Mouse (Mus musculus) hindbrain, embryonic 10.5 days (tissue): ENCODE data around the gene Gtdc1. TPM values are rescaled to one million over a fixed set of nuclear protein-coding genes. Genes with fewer than 3 reads are reported as not detected.

Source experiments
- DNase-seq: peaks from one replicate; pipeline ENCODE4 v3.0.0-alpha.2; 2017; ENCODE audit warnings: low spot score
- H3K27ac ChIP-seq: fragments of 300-500 bp; sonication (generic); 2 replicates; pipeline ENCODE4 v1.5.1; 2016; ENCODE audit warnings: mild to moderate bottlenecking, moderate library complexity
- H3K27me3 ChIP-seq: fragments of 300-500 bp; sonication (generic); 2 replicates; pipeline ENCODE4 v1.6.1; 2016; ENCODE audit warnings: mild to moderate bottlenecking; ENCODE audit not compliant: poor library complexity, insufficient read depth, severe bottlenecking
- H3K36me3 ChIP-seq: fragments of 300-500 bp; sonication (generic); 2 replicates; pipeline ENCODE4 v1.6.1; 2016; ENCODE audit warnings: mild to moderate bottlenecking, moderate library complexity
- H3K4me1 ChIP-seq: fragments of 300-500 bp; sonication (generic); replicated peaks from 2 replicates; pipeline ENCODE4 v1.6.1; 2016; ENCODE audit warnings: mild to moderate bottlenecking
- H3K4me3 ChIP-seq: fragments of 300-500 bp; sonication (generic); 2 replicates; pipeline ENCODE4 v1.5.1; 2016; ENCODE audit warnings: mild to moderate bottlenecking, moderate library complexity
- H3K9me3 ChIP-seq: fragments of 300-500 bp; sonication (generic); 2 replicates; pipeline ENCODE4 v1.6.1; 2016; ENCODE audit warnings: mild to moderate bottlenecking, moderate library complexity
- WGBS: fragments of 180-500 bp; shearing (Covaris S2); methylation state at CpG from one replicate; pipeline ENCODE4 v1.1.7; 2016; 5-methylcytosine and 5-hydroxymethylcytosine counted together
- polyA plus RNA-seq: library from polyadenylated mRNA; unstranded; fragments of >200 nt; fragmentation: Nextera tagmentation; extraction: Ambion mirVana; gene quantifications from 2 replicates; pipeline ENCODE4 v1.2.1, GENCODE M21; 2016

Gene Gtdc1
- polyA plus RNA-seq, 1 experiment from 2014 or later: 13.0 TPM

- Histone ChIP-seq H3K4me1 (peaks cover under 1% of the 10 kb centered on the region; the same call in 1 of the 2 replicates), H3K36me3 (no peaks in the 10 kb centered on the region), H3K27ac (no peak overlapping the region), H3K4me3 (no peak overlapping the region), H3K9me3 (no peaks in the 10 kb centered on the region), H3K27me3 (no peaks in the 10 kb centered on the region)
- 84% methylated on average over 3 of the region's 3 CpGs for WGBS
- DNase-seq: no peak
These were observed 7.0 kb downstream of the Gtdc1 start for GRCm38 (mm10) chr2:44920471-44920870.

GRCm38 (mm10) chr2:44919326-44919725, 8.1 kb downstream of the Gtdc1 start:
- DNase-seq: no peak
- no peak overlapping the region for H3K27ac ChIP-seq
- no peaks in the 10 kb centered on the region for H3K27me3 ChIP-seq
- no peaks in the 10 kb centered on the region for H3K4me1 ChIP-seq
- WGBS: 85% methylated on average over 1 of the region's 1 CpGs
- no peak overlapping the region for H3K4me3 ChIP-seq
- no peaks in the 10 kb centered on the region for H3K36me3 ChIP-seq
- H3K9me3 ChIP-seq: no peaks in the 10 kb centered on the region

GRCm38 (mm10) chr2:44918737-44919136, 8.7 kb downstream of the Gtdc1 start:
- no peak overlapping the region for H3K27ac ChIP-seq
- no peak for DNase-seq
- H3K36me3 ChIP-seq: no peaks in the 10 kb centered on the region
- H3K4me1 ChIP-seq: no peaks in the 10 kb centered on the region
- H3K27me3 ChIP-seq: no peaks in the 10 kb centered on the region
- no peaks in the 10 kb centered on the region for H3K9me3 ChIP-seq
- 95% methylated on average over 2 of the region's 2 CpGs for WGBS
- no peak overlapping the region for H3K4me3 ChIP-seq

- no peaks in the 10 kb centered on the region for H3K27me3 ChIP-seq
- H3K4me1 ChIP-seq: no peaks in the 10 kb centered on the region
- H3K36me3 ChIP-seq: no peaks in the 10 kb centered on the region
- DNase-seq: no peak
- no peaks in the 10 kb centered on the region for H3K9me3 ChIP-seq
- H3K4me3 ChIP-seq: no peak overlapping the region
- H3K27ac ChIP-seq: no peak overlapping the region
These were observed 11.2 kb downstream of the Gtdc1 start for GRCm38 (mm10) chr2:44916286-44916685.

GRCm38 (mm10) chr2:44897801-44898200, 29.7 kb downstream of the Gtdc1 start:
- 100% methylated on average over 1 of the region's 1 CpGs for WGBS
- Histone ChIP-seq H3K27ac (no peak overlapping the region), H3K27me3 (no peaks in the 10 kb centered on the region), H3K9me3 (no peaks in the 10 kb centered on the region), H3K4me3 (no peak overlapping the region), H3K4me1 (no peaks in the 10 kb centered on the region), H3K36me3 (no peaks in the 10 kb centered on the region)
- no peak for DNase-seq

GRCm38 (mm10) chr2:44873718-44874117, 53.7 kb downstream of the Gtdc1 start:
- no peaks in the 10 kb centered on the region for H3K36me3 ChIP-seq
- 89% methylated on average over 2 of the region's 2 CpGs for WGBS
- DNase-seq: no peak
- H3K9me3 ChIP-seq: no peaks in the 10 kb centered on the region
- H3K27ac ChIP-seq: no peak overlapping the region
- no peaks in the 10 kb centered on the region for H3K4me1 ChIP-seq
- H3K27me3 ChIP-seq: no peaks in the 10 kb centered on the region
- no peak overlapping the region for H3K4me3 ChIP-seq

GRCm38 (mm10) chr2:44864726-44865125, 62.7 kb downstream of the Gtdc1 start:
- H3K4me3 ChIP-seq: no peak overlapping the region
- no peaks in the 10 kb centered on the region for H3K4me1 ChIP-seq
- H3K27ac ChIP-seq: no peak overlapping the region
- no peak for DNase-seq
- H3K36me3 ChIP-seq: no peaks in the 10 kb centered on the region
- no peaks in the 10 kb centered on the region for H3K27me3 ChIP-seq
- H3K9me3 ChIP-seq: no peaks in the 10 kb centered on the region

- WGBS: 76% methylated on average over 2 of the region's 2 CpGs
- DNase-seq: no peak
- no peaks in the 10 kb centered on the region for H3K27me3 ChIP-seq
These were observed 73.0 kb downstream of the Gtdc1 start for GRCm38 (mm10) chr2:44854475-44854874.

GRCm38 (mm10) chr2:44849666-44850065, 77.8 kb downstream of the Gtdc1 start:
- Histone ChIP-seq H3K36me3 (peaks cover 6% of the 10 kb centered on the region; the same call in 1 of the 2 replicates), H3K27me3 (no peaks in the 10 kb centered on the region), H3K27ac (no peak overlapping the region), H3K4me3 (no peak overlapping the region), H3K9me3 (peaks cover 12% of the 10 kb centered on the region; the same call in 1 of the 2 replicates), H3K4me1 (no peaks in the 10 kb centered on the region)
- DNase-seq: no peak

More at GRCm38 (mm10) chr2:44854475-44854874, 73.0 kb downstream of the Gtdc1 start:
- Histone ChIP-seq H3K4me1 (no peaks in the 10 kb centered on the region), H3K4me3 (no peak overlapping the region), H3K9me3 (peaks cover 12% of the 10 kb centered on the region; the same call in 1 of the 2 replicates), H3K27ac (no peak overlapping the region), H3K36me3 (peaks cover 6% of the 10 kb centered on the region; the same call in 1 of the 2 replicates)

- no peak for DNase-seq
- Histone ChIP-seq H3K27ac (no peak overlapping the region), H3K36me3 (peaks cover 6% of the 10 kb centered on the region; the same call in 1 of the 2 replicates), H3K4me3 (no peak overlapping the region), H3K4me1 (no peaks in the 10 kb centered on the region), H3K9me3 (peaks cover 12% of the 10 kb centered on the region; the same call in 1 of the 2 replicates), H3K27me3 (no peaks in the 10 kb centered on the region)
- 88% methylated on average over 1 of the region's 1 CpGs for WGBS
These were observed 79.3 kb downstream of the Gtdc1 start for GRCm38 (mm10) chr2:44848156-44848555.

- Histone ChIP-seq H3K9me3 (no peaks in the 10 kb centered on the region), H3K27ac (no peak overlapping the region), H3K4me1 (no peaks in the 10 kb centered on the region), H3K36me3 (no peaks in the 10 kb centered on the region), H3K27me3 (no peaks in the 10 kb centered on the region), H3K4me3 (no peak overlapping the region)
- DNase-seq: no peak
- WGBS: 92% methylated on average over 4 of the region's 4 CpGs
These were observed 82.0 kb downstream of the Gtdc1 start for GRCm38 (mm10) chr2:44845424-44845823.

- H3K9me3 ChIP-seq: no peaks in the 10 kb centered on the region
- no peak overlapping the region for H3K27ac ChIP-seq
- H3K4me1 ChIP-seq: no peaks in the 10 kb centered on the region
- WGBS: 81% methylated on average over 2 of the region's 2 CpGs
- H3K27me3 ChIP-seq: no peaks in the 10 kb centered on the region
- H3K4me3 ChIP-seq: no peak overlapping the region
- no peaks in the 10 kb centered on the region for H3K36me3 ChIP-seq
- no peak for DNase-seq
These were observed 97.7 kb downstream of the Gtdc1 start for GRCm38 (mm10) chr2:44829753-44830152.

- H3K4me1 ChIP-seq: no peaks in the 10 kb centered on the region
- H3K9me3 ChIP-seq: no peaks in the 10 kb centered on the region
- WGBS: 83% methylated on average over 2 of the region's 2 CpGs
- no peaks in the 10 kb centered on the region for H3K36me3 ChIP-seq
- no peaks in the 10 kb centered on the region for H3K27me3 ChIP-seq
- DNase-seq: no peak
- H3K4me3 ChIP-seq: no peak overlapping the region
- no peak overlapping the region for H3K27ac ChIP-seq
These were observed 98.1 kb downstream of the Gtdc1 start for GRCm38 (mm10) chr2:44829346-44829745.

GRCm38 (mm10) chr2:44826609-44827008, 100.8 kb downstream of the Gtdc1 start:
- Histone ChIP-seq H3K36me3 (no peaks in the 10 kb centered on the region), H3K27ac (no peak overlapping the region), H3K4me3 (no peak overlapping the region), H3K4me1 (no peaks in the 10 kb centered on the region), H3K27me3 (no peaks in the 10 kb centered on the region), H3K9me3 (no peaks in the 10 kb centered on the region)
- no peak for DNase-seq
- 92% methylated on average over 3 of the region's 3 CpGs for WGBS
